Mouse (Mus musculus) right cerebral cortex, adult 2 months (tissue): ENCODE data around the gene Gm3625.

Experiments
- DNase-seq, 2 experiments: peaks; one replicate each; pipeline ENCODE4 v3.0.0; 2021 to 2022; ENCODE audit warnings: low spot score in 2 of 2

Gene Gm3625

DNA sequence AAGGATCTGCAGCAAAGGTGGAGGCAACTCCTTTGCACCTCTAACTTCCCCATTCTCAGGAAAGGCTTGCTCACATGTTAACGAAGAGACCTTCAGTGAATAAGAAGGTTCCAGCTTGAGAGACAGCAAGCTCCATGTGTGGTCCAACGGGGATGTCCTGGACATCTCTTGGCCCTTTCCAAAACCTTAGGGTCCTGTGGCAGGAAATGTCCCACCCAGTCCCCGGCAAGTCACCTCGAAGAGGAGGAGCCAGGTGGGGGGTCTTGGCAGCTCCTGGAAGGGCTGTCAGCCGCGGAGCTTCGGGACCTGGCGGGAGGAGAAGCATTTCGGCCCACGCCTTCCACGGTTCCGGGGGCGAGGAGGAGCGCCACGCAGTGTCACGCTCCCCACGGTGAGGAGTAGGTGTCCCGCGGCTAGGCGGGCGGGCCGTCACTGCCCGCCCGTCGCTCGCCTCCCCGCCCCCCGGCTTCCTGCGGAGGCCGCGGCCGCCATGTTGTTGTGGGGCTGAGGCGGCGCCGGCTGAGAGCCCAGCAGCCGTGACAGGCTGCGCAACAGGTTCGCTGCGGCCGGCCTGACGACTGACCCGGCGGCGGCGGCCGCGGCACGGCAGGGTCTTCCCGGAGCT lies at the start of gene Gm3625, which contains the start of gene Itsn2:
TSS of gene Gm3625 (minus strand) at position 387 of the 625 bp plus-strand sequence.
TSS of gene Itsn2 (plus strand) at position 98 of the 625 bp plus-strand sequence.
- peak; percentile 56 to 73 for DNase-seq

DNA sequence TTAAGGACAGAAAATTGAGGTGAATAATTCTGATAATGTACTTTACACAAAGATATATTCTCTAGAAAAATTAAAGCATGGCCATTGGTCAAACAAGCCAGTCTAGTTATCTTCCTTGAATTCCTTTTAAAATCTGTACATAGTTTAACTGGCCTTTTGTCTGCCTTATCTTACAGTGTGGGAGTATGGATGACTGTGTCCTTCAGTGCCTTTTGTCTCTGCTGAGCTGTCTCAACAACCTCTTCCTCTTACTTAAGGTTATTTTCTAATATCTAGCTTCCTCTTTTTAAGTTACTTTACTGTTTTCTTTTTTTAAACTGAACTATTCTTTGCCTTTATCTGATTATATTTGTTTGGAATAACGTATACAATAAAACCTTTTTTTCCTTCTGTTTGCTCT lies 48.0 kb upstream of the Gm3625 start:
- DNase-seq = no peak

DNA sequence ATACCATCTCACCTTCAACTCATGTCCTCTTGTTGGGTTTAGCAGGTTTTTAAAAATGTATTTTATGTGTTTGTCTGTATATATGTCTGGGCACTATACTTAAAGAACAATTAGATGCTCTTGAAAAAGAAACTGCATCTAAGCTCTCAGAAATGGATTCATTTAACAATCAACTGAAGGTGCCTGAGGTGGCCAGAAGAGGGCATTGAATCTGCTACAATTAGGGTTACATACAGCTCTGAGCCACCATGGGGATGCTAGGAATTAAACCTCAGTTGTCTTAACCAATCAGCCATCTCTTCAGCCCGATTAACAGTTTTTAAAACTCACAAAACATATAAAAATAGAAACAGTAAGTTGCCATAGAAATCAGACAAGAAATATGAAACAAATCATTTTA lies 45.7 kb upstream of the Gm3625 start:
- DNase-seq = no peak

- DNase-seq = no peak
These were observed 40.2 kb upstream of the Gm3625 start for GRCm38 (mm10) chr12:4632957-4633356.

GRCm38 (mm10) chr12:4624201-4624600 lies 31.5 kb upstream of the Gm3625 start:
- no peak for DNase-seq

- DNase-seq = no peak
These were observed 22.0 kb upstream of the Gm3625 start for GRCm38 (mm10) chr12:4614722-4615121.

DNA sequence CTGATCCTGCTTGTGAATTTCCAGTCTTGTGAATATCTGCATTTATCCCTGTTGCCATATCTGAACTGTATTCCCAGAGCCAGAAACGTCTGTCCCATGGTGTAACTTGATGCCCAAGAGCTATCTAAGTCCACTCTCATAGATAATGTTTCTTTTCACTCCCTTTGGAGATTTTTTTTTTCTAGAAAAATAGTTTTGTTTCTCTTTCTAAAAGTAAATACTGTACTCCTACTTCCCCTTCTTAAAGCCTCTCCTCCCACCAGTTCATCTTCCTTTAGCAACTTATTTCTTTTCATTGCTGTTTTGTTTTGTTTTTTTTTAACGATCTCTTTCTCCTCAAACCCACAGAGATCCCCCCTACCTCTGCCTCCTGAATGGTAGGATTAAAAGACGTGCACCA lies 13.9 kb upstream of the Gm3625 start:
- DNase-seq = no peak

DNA sequence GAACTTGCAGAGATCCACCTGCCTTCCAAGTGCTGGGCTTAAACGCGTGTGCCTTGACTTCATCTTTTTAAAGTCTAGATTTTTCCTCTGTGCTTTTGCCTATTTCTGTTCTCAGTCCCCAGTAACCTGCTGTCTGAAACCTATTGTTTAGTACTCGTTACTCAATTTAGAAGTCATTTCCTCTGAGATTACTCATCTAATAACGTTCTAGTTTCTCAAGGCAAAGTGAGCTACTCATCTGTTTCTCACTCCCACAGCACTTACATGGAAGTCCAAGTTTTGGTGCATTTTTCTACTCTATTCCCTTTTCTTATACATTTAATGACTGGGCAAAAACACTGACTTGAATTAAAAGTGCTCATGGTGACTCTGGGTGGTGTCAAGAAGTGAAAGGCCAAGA lies 7.0 kb upstream of the Gm3625 start:
- DNase-seq = no peak

GRCm38 (mm10) chr12:4598666-4599428 lies 6.1 kb upstream of the Gm3625 start:
- DNase-seq = no peak

DNA sequence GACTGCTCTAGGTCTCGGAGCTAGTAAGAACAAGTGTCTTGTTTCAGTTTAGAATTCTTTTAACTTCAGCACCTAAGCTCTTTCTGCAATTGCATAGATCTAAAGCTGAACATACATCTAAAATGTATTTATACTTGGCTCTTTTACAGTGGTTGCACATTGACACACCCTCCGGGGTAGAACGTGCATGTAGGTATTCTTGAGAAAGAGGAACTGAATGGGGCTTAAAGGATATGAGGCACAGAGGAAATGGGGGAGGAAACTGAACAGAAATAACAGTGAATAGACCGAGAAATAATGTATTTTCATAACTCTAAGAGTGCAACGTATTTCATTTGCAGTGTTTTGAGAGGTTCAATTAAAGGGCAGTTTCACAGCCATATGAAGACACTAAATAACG lies 2.3 kb upstream of the Gm3625 start:
- DNase-seq = no peak

DNA sequence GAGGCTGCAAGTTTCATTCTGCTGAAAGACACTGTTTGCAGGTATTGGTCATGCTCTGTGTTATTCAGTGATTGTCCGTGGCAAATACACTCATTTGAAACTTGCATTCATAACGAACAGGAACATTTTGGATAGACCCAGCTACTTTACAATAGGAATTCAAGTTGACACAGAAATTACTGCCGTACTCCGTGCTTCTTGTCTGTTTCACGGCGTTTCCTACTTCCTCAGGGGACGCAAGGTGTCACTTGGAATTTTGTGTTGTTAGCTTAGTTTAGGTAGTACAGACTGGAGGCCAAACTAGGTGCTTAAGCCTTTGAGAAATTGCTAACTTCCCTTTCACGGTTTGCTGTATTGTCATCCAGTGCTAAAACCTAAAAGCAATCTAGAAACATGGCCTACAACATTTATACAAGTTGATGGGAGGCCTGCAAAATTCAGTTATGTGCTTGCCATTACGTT lies 1.2 kb upstream of the Gm3625 start:
- DNase-seq = no peak

- peak; percentile 56 to 59 for DNase-seq
These were observed 621 bp upstream of the Gm3625 start for GRCm38 (mm10) chr12:4593166-4593929.

GRCm38 (mm10) chr12:4592025-4592424 lies 702 bp downstream of the Gm3625 start:
- no peak for DNase-seq

DNA sequence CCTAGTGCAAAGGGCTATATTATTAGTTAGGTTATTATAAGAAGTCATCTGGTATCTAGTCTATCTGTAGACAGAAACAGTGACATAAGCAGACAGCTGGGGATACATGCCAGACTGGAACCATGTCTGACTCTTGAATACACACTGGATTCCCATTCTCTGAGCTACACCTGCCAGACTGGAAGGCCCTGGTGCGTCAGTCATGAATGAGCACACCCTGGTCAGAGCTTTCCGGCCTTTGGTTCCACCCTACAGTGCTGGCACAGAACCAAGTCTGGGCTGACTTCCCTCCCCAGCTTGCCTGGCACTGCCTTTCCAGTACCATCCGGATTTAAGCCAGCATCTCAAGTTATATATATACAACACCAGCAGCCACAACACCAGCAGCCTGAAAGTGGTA lies 4.1 kb downstream of the Gm3625 start:
- no peak for DNase-seq

- DNase-seq = no peak
These were observed 4.9 kb downstream of the Gm3625 start for GRCm38 (mm10) chr12:4587846-4588245.

DNA sequence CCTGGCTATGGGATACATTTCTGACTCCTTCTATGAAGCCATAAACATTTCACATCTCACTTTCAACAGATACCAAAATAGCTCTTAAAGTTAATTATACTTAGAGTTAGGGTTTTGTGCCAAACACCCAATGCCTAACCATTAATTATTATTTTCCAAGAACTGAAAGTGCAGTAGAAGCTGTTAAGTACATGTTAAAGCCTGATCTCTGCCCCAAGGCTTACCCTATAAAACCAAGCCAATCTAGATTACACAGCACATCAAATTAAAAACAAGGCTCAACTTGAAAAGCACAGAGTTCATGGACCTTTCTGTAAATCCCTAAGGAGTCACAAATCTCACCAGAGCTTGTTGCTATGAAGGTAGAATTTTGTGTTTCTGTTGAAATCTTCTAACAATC lies 10.4 kb downstream of the Gm3625 start:
- no peak for DNase-seq

- DNase-seq = no peak
These were observed 18.7 kb downstream of the Gm3625 start for GRCm38 (mm10) chr12:4574065-4574464.

DNA sequence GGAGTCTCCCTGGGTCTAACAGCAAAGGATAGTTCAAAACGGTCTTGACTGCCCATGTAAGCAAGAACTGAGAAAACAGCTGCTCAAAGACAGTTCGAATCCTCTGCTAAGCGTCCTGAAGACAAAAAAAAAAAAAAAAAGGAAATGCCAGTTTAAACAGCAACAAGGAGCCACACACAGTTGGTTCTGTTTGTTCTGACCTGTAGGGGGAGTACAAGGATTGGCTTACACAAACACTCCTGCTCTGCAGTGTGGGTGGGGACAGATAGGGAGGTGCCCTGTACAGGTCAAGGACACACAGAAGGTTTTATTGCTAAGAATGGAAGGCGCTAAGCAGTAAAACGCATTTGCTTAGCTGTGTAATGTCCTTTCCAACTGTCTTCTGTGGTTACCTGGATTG lies 20.9 kb downstream of the Gm3625 start:
- DNase-seq = no peak

DNA sequence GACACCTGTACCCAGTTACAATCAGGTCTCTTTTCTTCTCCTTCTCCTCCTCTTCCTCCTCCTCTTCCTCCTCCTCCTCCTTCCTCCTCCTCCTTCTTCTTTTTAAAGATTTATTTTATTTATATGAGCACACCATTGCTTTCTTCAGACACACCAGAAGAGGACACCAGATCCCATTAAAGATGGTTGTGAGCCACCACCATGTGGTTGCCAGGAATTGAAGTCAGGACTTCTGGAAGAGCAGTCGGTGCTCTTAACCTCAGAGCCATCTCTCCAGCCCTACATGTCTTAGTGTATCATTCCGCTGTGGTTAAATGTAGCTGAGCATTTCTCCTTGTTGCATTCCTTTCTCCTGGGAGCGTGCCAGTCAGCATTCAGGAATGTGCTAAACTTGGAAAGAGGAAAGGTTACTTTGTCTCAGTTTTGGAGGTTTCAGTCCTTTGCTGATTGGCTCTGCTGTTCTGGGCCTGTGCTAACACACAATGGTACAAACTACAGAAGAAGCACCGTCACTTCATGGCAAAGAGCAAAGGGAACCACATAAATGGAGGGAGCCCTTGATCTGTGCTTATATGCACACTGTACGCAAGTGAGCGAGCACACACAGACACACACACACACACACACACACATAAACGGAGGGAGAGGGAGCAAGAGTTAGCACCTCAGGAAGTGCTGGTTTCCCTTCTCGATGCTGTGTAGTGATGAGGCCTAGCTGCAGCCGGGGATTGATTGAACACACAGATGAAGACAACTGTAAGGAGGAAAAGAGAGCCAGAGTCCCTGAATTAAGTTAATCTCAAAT lies 34.0 kb downstream of the Gm3625 start:
- DNase-seq = no peak

- no peak for DNase-seq
These were observed 34.7 kb downstream of the Gm3625 start for GRCm38 (mm10) chr12:4558013-4558412.

- DNase-seq = no peak
These were observed 35.3 kb downstream of the Gm3625 start for GRCm38 (mm10) chr12:4557436-4557835.

GRCm38 (mm10) chr12:4556891-4557290 lies 35.8 kb downstream of the Gm3625 start:
- DNase-seq = no peak
